Mouse (Mus musculus): ENCODE measurements around the gene Dusp7. TPM values are rescaled to one million over a fixed set of nuclear protein-coding genes. Genes with fewer than 3 reads are reported as not detected.
A peak's percentile ranks its signal among the peaks of the same experiment; 100 is the strongest.

Gene Dusp7
- polyA plus RNA-seq, 1 experiment from 2014 or later: 48.4 TPM

- Histone ChIP-seq H3K4me2 (ENCODE audit: low read depth, low read length) (no peak overlapping the region), H3K9me3 (ENCODE audit: control insufficient read depth, low read length) (no peaks in the 10 kb centered on the region), H3K27ac (replicated peaks; ENCODE audit: low read depth, low read length) (no peak overlapping the region), H3K4me1 (ENCODE audit: control insufficient read depth, insufficient read depth, low read length) (peaks cover 6% of the 10 kb centered on the region; the same call in 1 of the 2 replicates), H3K36me3 (ENCODE audit: control insufficient read depth, insufficient read depth, low read length) (no peaks in the 10 kb centered on the region), H3K27me3 (replicated peaks; ENCODE audit: control insufficient read depth, insufficient read depth, low read length) (no peaks in the 10 kb centered on the region), H3K4me3 (ENCODE audit: low read depth, low read length) (no peak overlapping the region), H3K9ac (ENCODE audit: low read depth, low read length) (no peak overlapping the region)
- ATAC-seq (ENCODE audit: low read depth): no peak
- 65% methylated on average over 3 of the region's 3 CpGs for WGBS
- DNase-seq (ENCODE audit: low spot score): no peak
These were observed 31.4 kb downstream of the Dusp7 start for GRCm38 (mm10) chr9:106399808-106400207.

- no peak overlapping the region for H3K4me2 ChIP-seq (ENCODE audit: low read depth, low read length)
- no peak overlapping the region for H3K4me3 ChIP-seq (ENCODE audit: low read depth, low read length)
- DNase-seq (ENCODE audit: low spot score): no peak
- H3K27ac ChIP-seq (replicated peaks; ENCODE audit: low read depth, low read length): no peak overlapping the region
- H3K27me3 ChIP-seq (replicated peaks; ENCODE audit: control insufficient read depth, insufficient read depth, low read length): no peaks in the 10 kb centered on the region
- no peak overlapping the region for H3K9ac ChIP-seq (ENCODE audit: low read depth, low read length)
- 0 out of 2 replicates have a peak, but pooled peaks cover 6% of the 10 kb centered on the region for H3K4me1 ChIP-seq (ENCODE audit: control insufficient read depth, insufficient read depth, low read length)
- no peaks in the 10 kb centered on the region for H3K9me3 ChIP-seq (ENCODE audit: control insufficient read depth, low read length)
- H3K36me3 ChIP-seq (ENCODE audit: control insufficient read depth, insufficient read depth, low read length): no peaks in the 10 kb centered on the region
- peak; percentile 8; the same call in 1 of the 2 replicates for ATAC-seq (ENCODE audit: low read depth)
- 71% methylated on average over 5 of the region's 5 CpGs for WGBS
These were observed 33.7 kb downstream of the Dusp7 start for GRCm38 (mm10) chr9:106402149-106402548.

- ATAC-seq (ENCODE audit: low read depth): no peak
- WGBS: 67% methylated on average over 16 of the region's 16 CpGs
- H3K27me3 ChIP-seq (replicated peaks; ENCODE audit: control insufficient read depth, insufficient read depth, low read length): no peaks in the 10 kb centered on the region
These were observed 34.4 kb downstream of the Dusp7 start for GRCm38 (mm10) chr9:106402607-106403375.

GRCm38 (mm10) chr9:106405275-106405674 lies 36.8 kb downstream of the Dusp7 start:
- ATAC-seq (ENCODE audit: low read depth) (peak; percentile 38; the same call in 1 of the 2 replicates), DNase-seq (ENCODE audit: low spot score) (peak; percentile 62)
- 42% methylated on average over 6 of the region's 6 CpGs for WGBS

More at GRCm38 (mm10) chr9:106402607-106403375, 34.4 kb downstream of the Dusp7 start:
- no peak overlapping the region for H3K4me2 ChIP-seq (ENCODE audit: low read depth, low read length)
- no peaks in the 10 kb centered on the region for H3K9me3 ChIP-seq (ENCODE audit: control insufficient read depth, low read length)
- no peak overlapping the region for H3K27ac ChIP-seq (replicated peaks; ENCODE audit: low read depth, low read length)
- H3K9ac ChIP-seq (ENCODE audit: low read depth, low read length): no peak overlapping the region
- no peak for DNase-seq (ENCODE audit: low spot score)
- H3K4me3 ChIP-seq (ENCODE audit: low read depth, low read length): no peak overlapping the region
- 0 out of 2 replicates have a peak, but pooled peaks cover 6% of the 10 kb centered on the region for H3K4me1 ChIP-seq (ENCODE audit: control insufficient read depth, insufficient read depth, low read length)
- H3K36me3 ChIP-seq (ENCODE audit: control insufficient read depth, insufficient read depth, low read length): no peaks in the 10 kb centered on the region

GRCm38 (mm10) chr9:106406443-106407078 lies 38.1 kb downstream of the Dusp7 start:
- 56% methylated on average over 8 of the region's 8 CpGs for WGBS
- ATAC-seq (ENCODE audit: low read depth): no peak
- no peak overlapping the region for H3K4me2 ChIP-seq (ENCODE audit: low read depth, low read length)

More at GRCm38 (mm10) chr9:106405275-106405674, 36.8 kb downstream of the Dusp7 start:
- Histone ChIP-seq H3K4me2 (ENCODE audit: low read depth, low read length) (no peak overlapping the region), H3K4me3 (ENCODE audit: low read depth, low read length) (no peak overlapping the region), H3K9me3 (ENCODE audit: control insufficient read depth, low read length) (no peaks in the 10 kb centered on the region), H3K27me3 (replicated peaks; ENCODE audit: control insufficient read depth, insufficient read depth, low read length) (no peaks in the 10 kb centered on the region), H3K4me1 (ENCODE audit: control insufficient read depth, insufficient read depth, low read length) (0 out of 2 replicates have a peak, but pooled peaks cover 6% of the 10 kb centered on the region), H3K9ac (ENCODE audit: low read depth, low read length) (no peak overlapping the region), H3K36me3 (ENCODE audit: control insufficient read depth, insufficient read depth, low read length) (no peaks in the 10 kb centered on the region), H3K27ac (replicated peaks; ENCODE audit: low read depth, low read length) (no peak overlapping the region)

GRCm38 (mm10) chr9:106409096-106409495 lies 40.7 kb downstream of the Dusp7 start:
- Histone ChIP-seq H3K4me3 (ENCODE audit: low read depth, low read length) (no peak overlapping the region), H3K27me3 (replicated peaks; ENCODE audit: control insufficient read depth, insufficient read depth, low read length) (no peaks in the 10 kb centered on the region), H3K9me3 (ENCODE audit: control insufficient read depth, low read length) (no peaks in the 10 kb centered on the region), H3K27ac (replicated peaks; ENCODE audit: low read depth, low read length) (no peak overlapping the region), H3K36me3 (ENCODE audit: control insufficient read depth, insufficient read depth, low read length) (no peaks in the 10 kb centered on the region), H3K4me1 (ENCODE audit: control insufficient read depth, insufficient read depth, low read length) (0 out of 2 replicates have a peak, but pooled peaks cover 7% of the 10 kb centered on the region), H3K4me2 (ENCODE audit: low read depth, low read length) (no peak overlapping the region), H3K9ac (ENCODE audit: low read depth, low read length) (no peak overlapping the region)
- ATAC-seq (ENCODE audit: low read depth): no peak
- DNase-seq (ENCODE audit: low spot score): no peak
- 95% methylated on average over 4 of the region's 4 CpGs for WGBS

More at GRCm38 (mm10) chr9:106406443-106407078, 38.1 kb downstream of the Dusp7 start:
- Histone ChIP-seq H3K9me3 (ENCODE audit: control insufficient read depth, low read length) (no peaks in the 10 kb centered on the region), H3K4me3 (ENCODE audit: low read depth, low read length) (no peak overlapping the region), H3K9ac (ENCODE audit: low read depth, low read length) (no peak overlapping the region), H3K27ac (replicated peaks; ENCODE audit: low read depth, low read length) (no peak overlapping the region), H3K4me1 (ENCODE audit: control insufficient read depth, insufficient read depth, low read length) (0 out of 2 replicates have a peak, but pooled peaks cover 10% of the 10 kb centered on the region), H3K27me3 (replicated peaks; ENCODE audit: control insufficient read depth, insufficient read depth, low read length) (no peaks in the 10 kb centered on the region), H3K36me3 (ENCODE audit: control insufficient read depth, insufficient read depth, low read length) (no peaks in the 10 kb centered on the region)
- no peak for DNase-seq (ENCODE audit: low spot score)

- Histone ChIP-seq H3K36me3 (ENCODE audit: control insufficient read depth, insufficient read depth, low read length) (no peaks in the 10 kb centered on the region), H3K9ac (ENCODE audit: low read depth, low read length) (no peak overlapping the region), H3K9me3 (ENCODE audit: control insufficient read depth, low read length) (no peaks in the 10 kb centered on the region), H3K4me1 (ENCODE audit: control insufficient read depth, insufficient read depth, low read length) (0 out of 2 replicates have a peak, but pooled peaks cover 7% of the 10 kb centered on the region), H3K27ac (replicated peaks; ENCODE audit: low read depth, low read length) (no peak overlapping the region), H3K4me3 (ENCODE audit: low read depth, low read length) (no peak overlapping the region), H3K27me3 (replicated peaks; ENCODE audit: control insufficient read depth, insufficient read depth, low read length) (no peaks in the 10 kb centered on the region), H3K4me2 (ENCODE audit: low read depth, low read length) (no peak overlapping the region)
- 80% methylated on average over 2 of the region's 2 CpGs for WGBS
- ATAC-seq (ENCODE audit: low read depth): peak; percentile 61; the same call in 1 of the 2 replicates
- no peak for DNase-seq (ENCODE audit: low spot score)
These were observed 41.7 kb downstream of the Dusp7 start for GRCm38 (mm10) chr9:106410086-106410650.

GRCm38 (mm10) chr9:106411091-106411594 lies 42.7 kb downstream of the Dusp7 start:
- DNase-seq (ENCODE audit: low spot score) (no peak), ATAC-seq (ENCODE audit: low read depth) (no peak)
- Histone ChIP-seq H3K4me3 (ENCODE audit: low read depth, low read length) (no peak overlapping the region), H3K27ac (replicated peaks; ENCODE audit: low read depth, low read length) (no peak overlapping the region), H3K9ac (ENCODE audit: low read depth, low read length) (no peak overlapping the region), H3K27me3 (replicated peaks; ENCODE audit: control insufficient read depth, insufficient read depth, low read length) (no peaks in the 10 kb centered on the region), H3K36me3 (ENCODE audit: control insufficient read depth, insufficient read depth, low read length) (no peaks in the 10 kb centered on the region), H3K4me1 (ENCODE audit: control insufficient read depth, insufficient read depth, low read length) (0 out of 2 replicates have a peak, but pooled peaks cover 7% of the 10 kb centered on the region), H3K9me3 (ENCODE audit: control insufficient read depth, low read length) (no peaks in the 10 kb centered on the region), H3K4me2 (ENCODE audit: low read depth, low read length) (no peak overlapping the region)
- 66% methylated on average over 9 of the region's 9 CpGs for WGBS
